Mouse (Mus musculus): ENCODE measurements around the gene Gm20388. TPM values are rescaled to one million over a fixed set of nuclear protein-coding genes. Genes with fewer than 3 reads are reported as not detected.
A peak's percentile ranks its signal among the peaks of the same experiment; 100 is the strongest.

Gene Gm20388
- 18.4 and 33.8 TPM in 2 replicates for total RNA-seq (2017)

DNA sequence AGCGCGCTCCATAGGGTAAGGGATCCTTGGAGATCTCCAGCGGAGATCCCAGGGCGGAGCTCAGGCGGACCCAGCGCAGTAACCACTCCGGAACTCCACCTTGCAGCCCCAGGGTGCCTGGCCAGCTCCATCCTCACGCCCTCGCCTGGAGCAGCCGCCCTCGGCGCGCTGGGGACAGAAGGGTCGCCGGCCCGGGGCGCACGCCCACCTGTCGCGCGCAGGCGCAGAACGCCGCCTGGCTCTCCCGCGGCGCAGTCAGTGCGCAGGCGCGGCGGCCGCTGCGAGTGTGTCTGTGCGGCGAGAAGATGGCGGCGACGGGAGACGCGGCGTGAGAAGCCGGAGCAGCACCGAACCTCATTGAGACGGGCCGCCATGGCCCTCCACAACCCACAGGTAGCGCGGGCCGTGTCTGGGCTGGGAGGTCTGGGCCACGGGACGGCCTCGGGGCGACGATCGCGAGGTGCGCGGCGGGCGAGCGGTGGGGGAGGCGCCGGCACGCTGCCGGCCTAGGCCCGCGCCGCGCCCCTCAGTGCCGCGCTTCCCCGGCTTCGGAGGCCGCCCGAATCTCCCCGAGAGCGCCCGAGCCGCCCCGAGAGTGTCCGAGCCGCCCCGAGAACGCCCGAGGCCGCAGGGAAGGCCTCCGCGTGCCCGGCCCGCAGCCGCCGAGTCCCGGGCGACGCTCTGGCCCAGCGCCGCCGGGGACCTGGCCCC, at the start of gene Gm20388:
TSS of gene Gm20388 (plus strand) at position 295 of the 711 bp plus-strand sequence.
- ATAC-seq (replicated peaks in 1 of 2; ENCODE audit: insufficient read depth in 1 of 2, low FRiP score in 2 of 2, low TSS enrichment in 1 of 2, low read depth in 1 of 2, poor library complexity in 2 of 2, severe bottlenecking in 2 of 2): peak; percentile 51 to 64; a peak in 3 of 4 replicates

DNA sequence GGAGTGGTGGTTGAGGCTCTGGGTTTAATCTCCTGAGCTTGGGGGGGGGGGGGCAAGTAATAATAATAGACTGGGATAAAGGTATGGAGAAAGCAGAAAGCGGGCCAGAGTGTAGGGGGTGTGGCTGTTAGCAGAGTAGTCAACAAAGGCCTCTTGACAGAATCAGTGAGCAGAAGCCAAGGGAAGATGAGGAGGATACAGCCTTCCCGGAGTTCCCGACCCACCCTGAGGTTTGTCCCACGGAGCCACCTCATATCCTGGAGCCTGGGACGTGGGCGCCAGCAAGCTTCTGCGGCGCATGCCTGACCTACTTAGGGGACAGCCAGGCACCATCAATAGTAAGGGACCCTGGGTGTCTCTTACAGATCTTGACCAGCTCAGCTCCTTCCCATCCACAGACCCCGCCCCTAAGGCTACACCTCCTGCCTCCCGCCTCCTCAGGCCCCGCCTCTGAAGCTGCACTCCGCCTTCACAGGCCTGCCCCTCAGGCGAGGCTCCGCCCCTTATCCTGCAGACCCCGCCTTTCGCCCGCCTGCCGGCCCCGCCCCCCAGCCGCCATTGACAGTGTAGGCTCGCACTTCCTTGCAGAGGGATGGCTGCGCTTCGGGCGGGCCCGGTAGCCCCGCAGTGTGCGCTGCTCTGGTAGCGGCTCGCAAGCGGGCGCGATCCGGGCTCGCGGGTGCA, 48.8 kb upstream of the Gm20388 start, which contains the start of gene Klhl36:
TSS of gene Klhl36 (plus strand) at position 561 of the 684 bp plus-strand sequence.
- ATAC-seq (replicated peaks in 1 of 2; ENCODE audit: insufficient read depth in 1 of 2, low FRiP score in 2 of 2, low TSS enrichment in 1 of 2, low read depth in 1 of 2, poor library complexity in 2 of 2, severe bottlenecking in 2 of 2): peak; percentile 97 to 98

DNA sequence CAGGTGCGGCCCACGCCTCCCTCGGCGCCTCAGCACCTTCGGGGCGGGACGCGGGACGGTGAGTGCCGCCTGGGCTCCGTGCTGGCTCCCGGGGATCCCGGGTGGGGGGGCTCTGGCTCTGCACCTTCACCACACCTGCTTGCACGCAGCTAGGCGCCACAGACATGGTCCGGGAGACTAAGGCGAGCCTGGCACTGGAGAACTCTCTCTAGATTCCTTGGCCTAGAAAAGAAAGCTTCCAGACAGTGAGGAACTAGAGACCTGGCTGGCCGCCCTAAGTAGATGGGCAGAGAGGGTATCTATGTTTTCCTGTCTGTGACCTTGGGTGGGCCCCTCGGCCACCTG, 48.3 kb upstream of the Gm20388 start:
- peak in 1 of 2 experiments; percentile 6; a peak in 1 of 4 replicates for ATAC-seq (replicated peaks in 1 of 2; ENCODE audit: insufficient read depth in 1 of 2, low FRiP score in 2 of 2, low TSS enrichment in 1 of 2, low read depth in 1 of 2, poor library complexity in 2 of 2, severe bottlenecking in 2 of 2)

DNA sequence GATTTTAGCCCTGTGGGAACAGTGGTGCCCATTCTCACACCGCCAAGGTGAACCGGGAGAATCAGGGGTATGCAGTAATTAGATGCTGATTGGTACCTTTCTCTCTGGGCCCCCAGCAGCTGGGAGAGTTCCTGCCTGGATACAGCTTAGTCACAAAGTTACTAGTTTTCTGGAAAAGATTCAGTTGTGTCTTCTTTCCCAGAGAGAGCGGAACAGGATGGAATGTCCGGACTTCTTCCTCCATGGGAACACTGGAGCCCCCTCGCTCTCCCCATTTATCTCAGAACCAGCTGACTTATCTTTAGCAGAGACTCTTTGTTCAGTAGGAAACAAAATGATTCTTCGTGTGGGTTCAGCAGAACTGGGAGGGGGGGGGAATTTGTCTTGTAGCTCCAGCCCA, 47.9 kb upstream of the Gm20388 start:
- no peak for ATAC-seq (replicated peaks in 1 of 2; ENCODE audit: insufficient read depth in 1 of 2, low FRiP score in 2 of 2, low TSS enrichment in 1 of 2, low read depth in 1 of 2, poor library complexity in 2 of 2, severe bottlenecking in 2 of 2)

DNA sequence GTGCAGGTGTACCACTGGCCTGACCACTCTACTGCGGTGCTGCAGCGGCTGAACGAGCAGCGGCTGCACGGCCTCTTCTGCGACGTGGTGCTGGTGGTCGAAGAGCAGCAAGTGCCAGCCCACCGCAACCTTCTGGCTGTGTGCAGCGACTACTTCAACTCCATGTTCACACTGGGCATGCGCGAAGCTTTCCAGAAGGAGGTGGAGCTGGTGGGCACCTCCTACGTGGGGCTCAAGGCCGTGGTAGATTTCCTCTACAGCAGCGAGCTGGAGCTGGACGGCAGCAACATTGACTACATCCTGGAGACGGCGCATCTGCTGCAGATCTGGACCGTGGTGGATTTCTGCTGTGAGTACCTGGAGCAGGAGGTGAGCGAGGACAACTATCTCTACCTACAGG, 41.0 kb upstream of the Gm20388 start:
- ATAC-seq (replicated peaks in 1 of 2; ENCODE audit: insufficient read depth in 1 of 2, low FRiP score in 2 of 2, low TSS enrichment in 1 of 2, low read depth in 1 of 2, poor library complexity in 2 of 2, severe bottlenecking in 2 of 2): no peak

DNA sequence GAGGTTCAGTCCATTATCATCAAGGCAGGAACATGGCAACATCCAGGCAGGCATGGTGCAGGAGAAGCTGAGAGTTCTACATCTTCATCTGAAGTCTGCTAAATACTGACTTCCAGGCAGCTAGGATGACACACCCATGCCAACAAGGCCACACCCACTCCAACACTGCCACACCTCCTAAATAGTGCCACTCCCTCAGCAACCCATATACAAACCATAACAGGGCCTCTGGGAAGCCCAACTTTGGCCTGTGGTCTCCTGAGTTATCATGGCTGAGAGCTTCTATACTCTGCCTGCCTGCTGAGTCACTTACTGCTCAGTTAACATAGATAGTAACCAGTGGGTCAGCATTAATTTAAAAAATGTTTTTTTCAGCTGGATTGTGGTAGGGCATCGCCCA, 37.5 kb upstream of the Gm20388 start:
- ATAC-seq (replicated peaks in 1 of 2; ENCODE audit: insufficient read depth in 1 of 2, low FRiP score in 2 of 2, low TSS enrichment in 1 of 2, low read depth in 1 of 2, poor library complexity in 2 of 2, severe bottlenecking in 2 of 2): no peak; a peak in 1 of 4 replicates

DNA sequence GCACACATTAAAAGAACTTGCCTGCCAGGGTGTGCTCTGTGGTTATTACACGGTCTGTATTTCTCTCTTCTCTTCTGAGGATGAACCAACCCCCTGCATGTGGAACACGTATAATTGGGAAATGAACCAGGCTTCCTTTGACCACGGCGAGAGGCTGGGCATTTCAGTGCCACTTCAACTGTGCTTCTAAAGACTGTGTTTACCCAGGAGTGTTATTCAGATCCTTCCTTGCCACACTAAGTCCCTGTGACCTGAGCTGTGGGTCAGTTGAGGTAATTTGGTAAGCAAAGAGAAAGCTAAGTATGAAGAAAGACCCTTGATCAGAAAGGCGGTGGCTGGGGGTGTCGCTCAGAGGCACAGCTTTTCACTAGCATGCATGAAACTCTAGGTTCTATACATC, 29.3 kb upstream of the Gm20388 start:
- no peak for ATAC-seq (replicated peaks in 1 of 2; ENCODE audit: insufficient read depth in 1 of 2, low FRiP score in 2 of 2, low TSS enrichment in 1 of 2, low read depth in 1 of 2, poor library complexity in 2 of 2, severe bottlenecking in 2 of 2)

DNA sequence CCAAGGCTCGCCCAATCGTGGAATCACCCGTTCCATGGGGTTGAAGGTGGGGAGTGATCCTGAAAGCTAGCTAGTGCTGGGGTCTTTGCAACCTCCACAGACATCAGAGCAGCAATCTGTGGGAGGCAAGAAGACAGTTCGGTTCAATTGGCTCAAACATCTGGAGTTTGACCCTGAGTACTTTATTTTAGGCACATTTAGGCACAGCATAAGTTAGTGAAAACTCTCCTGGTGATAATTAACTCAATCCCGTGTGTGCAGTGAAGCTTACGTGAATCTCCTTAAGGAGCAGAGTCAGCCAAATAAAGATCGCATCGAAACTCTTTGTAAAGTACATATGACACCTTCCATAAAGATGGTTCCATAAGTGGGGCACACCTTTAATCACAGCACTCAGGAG, 28.7 kb upstream of the Gm20388 start:
- ATAC-seq (replicated peaks in 1 of 2; ENCODE audit: insufficient read depth in 1 of 2, low FRiP score in 2 of 2, low TSS enrichment in 1 of 2, low read depth in 1 of 2, poor library complexity in 2 of 2, severe bottlenecking in 2 of 2): no peak

DNA sequence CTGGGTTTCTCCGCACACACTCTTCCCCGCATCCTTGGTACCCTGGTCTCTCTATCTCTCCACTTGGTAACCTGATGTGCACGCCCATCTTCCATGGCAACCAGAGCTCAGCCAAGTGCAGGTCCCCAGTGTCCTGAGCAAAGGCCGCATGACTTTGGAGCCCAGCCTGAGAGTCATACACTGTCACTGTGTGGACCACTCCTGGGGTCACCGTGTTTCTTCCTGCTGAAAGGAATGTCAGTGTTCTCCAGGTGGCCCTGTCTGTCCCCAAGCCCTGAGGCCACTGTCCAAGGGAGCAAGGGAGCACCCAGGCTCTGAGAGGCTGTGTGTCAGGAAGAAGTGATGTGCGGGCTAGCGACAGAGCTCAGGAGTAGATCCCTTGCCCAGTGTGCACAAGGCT, 27.4 kb upstream of the Gm20388 start:
- ATAC-seq (replicated peaks in 1 of 2; ENCODE audit: insufficient read depth in 1 of 2, low FRiP score in 2 of 2, low TSS enrichment in 1 of 2, low read depth in 1 of 2, poor library complexity in 2 of 2, severe bottlenecking in 2 of 2): no peak

DNA sequence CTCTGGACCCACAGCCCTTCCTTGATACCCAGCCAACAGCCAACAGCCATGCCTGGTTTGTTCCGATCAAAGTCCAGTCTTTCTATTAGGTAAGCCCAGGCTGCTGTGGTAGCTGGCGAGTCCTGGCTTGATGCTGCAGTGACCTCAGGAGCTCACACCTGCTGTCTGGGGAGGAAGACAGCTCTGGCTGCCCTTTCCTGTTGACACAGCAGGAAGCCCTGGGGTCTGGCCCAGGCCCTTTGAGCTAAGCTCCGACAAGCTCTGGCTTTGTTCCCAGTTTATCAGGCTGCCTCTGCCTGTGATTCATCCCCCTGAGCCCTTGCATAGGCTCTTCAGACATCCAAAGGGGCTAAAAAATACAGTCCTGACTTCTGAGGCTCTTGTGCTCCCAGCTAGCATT, 25.0 kb upstream of the Gm20388 start:
- peak; percentile 25 to 34; a peak in 2 of 4 replicates for ATAC-seq (replicated peaks in 1 of 2; ENCODE audit: insufficient read depth in 1 of 2, low FRiP score in 2 of 2, low TSS enrichment in 1 of 2, low read depth in 1 of 2, poor library complexity in 2 of 2, severe bottlenecking in 2 of 2)

DNA sequence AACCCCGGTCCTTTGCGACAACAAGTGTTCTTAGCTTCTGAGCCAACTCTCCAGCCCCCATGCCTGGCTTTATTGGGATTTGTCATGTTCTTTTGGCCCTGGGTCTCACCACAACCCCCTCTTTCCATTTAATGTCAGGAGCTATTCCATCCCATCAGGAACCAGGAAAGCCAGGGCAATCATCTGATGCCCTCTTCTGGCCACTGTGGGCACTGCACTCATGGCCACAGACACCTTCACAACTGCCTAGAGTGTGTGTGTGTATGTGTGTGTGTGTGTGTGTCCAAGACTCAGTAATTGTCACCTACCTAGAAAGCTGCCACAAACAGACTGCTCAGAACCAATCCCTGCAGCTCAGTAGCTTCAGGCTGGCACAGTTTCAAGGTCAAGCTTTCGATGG, 23.5 kb upstream of the Gm20388 start:
- ATAC-seq (replicated peaks in 1 of 2; ENCODE audit: insufficient read depth in 1 of 2, low FRiP score in 2 of 2, low TSS enrichment in 1 of 2, low read depth in 1 of 2, poor library complexity in 2 of 2, severe bottlenecking in 2 of 2): no peak; a peak in 1 of 4 replicates

DNA sequence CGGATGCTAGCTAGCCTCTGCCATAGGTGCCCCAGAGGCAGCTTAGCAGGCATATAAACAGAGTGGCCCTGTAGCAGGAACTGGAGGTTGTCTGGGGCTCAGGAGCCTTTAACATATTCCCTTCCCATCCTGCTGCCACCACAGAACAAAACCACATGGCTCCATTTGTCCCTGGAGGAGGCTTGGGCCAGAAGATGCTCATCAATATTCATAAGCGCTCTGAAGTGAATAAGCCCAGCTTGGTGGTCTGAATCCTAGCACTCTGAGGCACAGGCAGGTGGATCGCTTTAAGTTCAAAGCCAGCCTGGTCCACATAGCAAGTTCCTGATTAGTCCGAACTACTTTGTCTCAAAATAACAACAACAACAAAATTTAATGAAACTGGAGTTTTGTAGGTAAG, 22.6 kb upstream of the Gm20388 start:
- no peak for ATAC-seq (replicated peaks in 1 of 2; ENCODE audit: insufficient read depth in 1 of 2, low FRiP score in 2 of 2, low TSS enrichment in 1 of 2, low read depth in 1 of 2, poor library complexity in 2 of 2, severe bottlenecking in 2 of 2)

DNA sequence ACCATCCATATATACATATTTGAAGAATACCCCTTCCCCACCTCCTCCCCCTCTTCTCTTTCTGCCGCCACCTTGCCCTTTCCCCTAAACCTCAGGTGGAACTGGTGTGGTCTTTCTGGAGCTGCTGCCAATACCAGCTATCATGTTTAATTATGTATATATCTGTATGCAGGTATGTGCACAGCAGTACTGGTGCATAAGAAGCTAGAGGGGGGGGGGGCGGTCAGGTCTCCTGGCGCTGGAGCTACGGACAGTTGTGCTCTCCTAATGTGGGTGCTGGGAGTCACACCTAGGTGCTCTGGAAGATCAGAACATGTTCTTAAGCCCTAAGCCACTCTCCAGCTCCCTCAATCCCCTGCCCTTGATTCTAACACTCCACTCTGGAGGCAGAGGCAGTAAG, 13.6 kb upstream of the Gm20388 start:
- no peak for ATAC-seq (replicated peaks in 1 of 2; ENCODE audit: insufficient read depth in 1 of 2, low FRiP score in 2 of 2, low TSS enrichment in 1 of 2, low read depth in 1 of 2, poor library complexity in 2 of 2, severe bottlenecking in 2 of 2)

DNA sequence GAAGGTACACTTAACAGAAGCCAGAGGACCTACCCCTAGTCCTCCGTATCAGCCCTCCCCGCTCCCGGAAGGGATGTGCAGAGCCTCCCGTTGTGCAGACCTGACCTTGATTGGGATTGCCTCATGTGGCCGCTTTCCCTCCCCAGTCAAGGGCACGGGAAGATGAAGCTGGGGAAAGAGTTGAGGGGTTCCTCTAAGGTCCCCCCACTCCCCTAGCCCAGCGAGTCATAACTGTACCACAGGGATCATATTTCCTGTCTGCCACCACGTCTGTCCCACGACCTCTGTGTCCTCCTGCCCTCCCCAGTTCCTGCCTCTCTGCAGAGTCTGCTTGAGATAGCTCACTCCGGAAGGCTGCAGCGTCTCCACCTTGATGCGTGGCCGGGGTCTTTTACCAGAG, 12.7 kb upstream of the Gm20388 start:
- ATAC-seq (replicated peaks in 1 of 2; ENCODE audit: insufficient read depth in 1 of 2, low FRiP score in 2 of 2, low TSS enrichment in 1 of 2, low read depth in 1 of 2, poor library complexity in 2 of 2, severe bottlenecking in 2 of 2): peak; percentile 36 to 46; a peak in 3 of 4 replicates

DNA sequence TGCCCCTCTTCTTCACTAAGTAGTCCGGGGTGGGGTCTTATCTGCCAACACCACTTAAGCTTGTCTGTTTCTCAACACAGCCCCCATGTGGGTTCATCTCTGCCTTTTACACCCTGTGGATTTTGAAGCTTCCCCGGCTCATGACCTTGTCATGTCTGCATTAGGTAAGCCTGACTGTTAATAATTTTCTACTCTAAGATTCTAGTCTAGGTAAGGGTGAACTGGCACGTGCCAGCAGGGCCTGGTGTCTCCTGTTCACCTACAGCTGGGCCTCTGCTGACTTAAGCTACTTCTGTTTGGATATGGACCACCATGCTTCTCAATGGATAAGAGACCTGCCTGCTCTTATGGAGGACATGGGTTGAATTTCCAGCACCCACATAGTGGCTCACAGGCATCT, 9.3 kb upstream of the Gm20388 start:
- no peak for ATAC-seq (replicated peaks in 1 of 2; ENCODE audit: insufficient read depth in 1 of 2, low FRiP score in 2 of 2, low TSS enrichment in 1 of 2, low read depth in 1 of 2, poor library complexity in 2 of 2, severe bottlenecking in 2 of 2)

DNA sequence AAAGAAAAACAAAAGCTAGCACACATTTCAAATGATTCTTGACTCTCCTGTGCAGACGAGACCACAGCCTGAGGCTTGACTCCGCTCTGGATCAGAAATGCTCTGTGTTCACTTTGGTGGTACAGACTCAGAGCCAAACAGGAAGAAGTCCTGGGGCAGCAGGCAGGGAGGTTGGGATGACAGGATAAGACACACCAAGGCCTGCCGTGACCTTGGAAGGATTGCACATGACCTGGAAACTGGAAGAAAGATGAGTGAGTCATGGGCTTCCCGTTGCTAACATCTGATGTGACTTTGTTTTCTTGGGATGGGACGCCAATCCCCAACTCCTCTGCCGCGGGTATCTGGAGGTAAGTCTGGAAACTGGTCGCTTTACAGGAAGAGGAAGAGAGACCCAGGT, 8.7 kb upstream of the Gm20388 start:
- no peak for ATAC-seq (replicated peaks in 1 of 2; ENCODE audit: insufficient read depth in 1 of 2, low FRiP score in 2 of 2, low TSS enrichment in 1 of 2, low read depth in 1 of 2, poor library complexity in 2 of 2, severe bottlenecking in 2 of 2)

DNA sequence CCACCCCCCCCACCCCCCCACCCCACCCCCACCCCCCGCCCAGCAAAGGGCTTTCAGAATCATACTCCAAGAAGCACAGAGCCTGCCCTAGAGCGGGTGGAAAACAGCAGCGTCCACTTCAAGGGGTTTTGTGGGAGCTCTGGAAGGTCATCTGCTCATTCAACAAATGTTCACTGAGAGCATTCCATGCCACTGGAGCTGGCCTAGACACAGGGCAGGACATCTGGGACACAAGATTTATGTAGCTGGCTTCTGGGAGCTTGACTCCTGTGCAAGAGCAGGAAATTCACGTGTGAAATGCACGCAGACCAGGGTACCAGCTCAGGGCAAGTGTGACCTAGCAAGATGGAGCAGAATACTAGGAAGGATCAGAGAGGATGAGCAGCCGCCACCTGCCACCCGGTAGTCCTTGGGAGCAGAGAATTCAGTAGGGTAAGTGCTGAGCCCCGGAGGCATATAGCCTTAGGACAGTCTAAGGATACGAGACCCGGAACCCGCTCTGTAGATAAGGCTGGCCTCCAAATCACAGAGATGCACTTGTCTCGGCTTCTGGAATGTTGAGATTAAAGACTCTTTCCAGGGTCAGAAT, 6.2 kb upstream of the Gm20388 start:
- ATAC-seq (replicated peaks in 1 of 2; ENCODE audit: insufficient read depth in 1 of 2, low FRiP score in 2 of 2, low TSS enrichment in 1 of 2, low read depth in 1 of 2, poor library complexity in 2 of 2, severe bottlenecking in 2 of 2): no peak

DNA sequence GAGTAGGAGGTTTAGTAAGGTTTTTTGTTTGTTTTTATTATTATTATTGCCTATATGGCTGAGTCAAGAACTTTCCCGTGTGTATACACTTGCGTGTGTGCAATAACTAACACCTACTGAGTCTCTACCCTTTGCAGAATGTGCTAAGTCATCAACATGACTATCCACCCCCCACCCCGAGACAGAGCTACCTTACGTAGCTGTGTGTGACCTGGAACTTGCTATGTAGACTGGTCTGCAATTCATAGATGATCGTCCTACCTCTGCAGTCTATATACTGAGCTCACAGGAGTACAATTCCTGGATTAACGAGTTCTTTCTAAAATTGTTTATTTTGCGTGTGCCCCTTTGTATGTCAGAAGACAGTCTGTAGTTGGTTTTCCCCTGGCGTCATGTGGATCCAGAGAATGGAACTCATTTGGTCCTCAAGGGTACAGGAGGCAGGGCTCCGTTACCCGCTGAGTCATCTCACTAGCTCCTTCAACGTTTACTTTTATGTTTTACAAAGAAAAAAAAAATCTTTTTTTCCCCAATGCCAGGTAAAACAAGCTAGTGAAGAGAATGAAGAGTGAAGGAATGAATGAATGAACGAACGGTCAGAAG, 596 bp upstream of the Gm20388 start, which contains the start of gene Usp10:
TSS of gene Usp10 (plus strand) at position 417 of the 603 bp plus-strand sequence.
- 0 out of 4 replicates have a peak, but pooled peaks of 1 of the 2 experiments have one; percentile 13 for ATAC-seq (replicated peaks in 1 of 2; ENCODE audit: insufficient read depth in 1 of 2, low FRiP score in 2 of 2, low TSS enrichment in 1 of 2, low read depth in 1 of 2, poor library complexity in 2 of 2, severe bottlenecking in 2 of 2)
